Mouse (Mus musculus): Measurements from ENCODE around the gene Tmed9.
A peak's percentile ranks its signal among the peaks of the same experiment; 100 is the strongest.
"Not testable (repeated sequence)": the region's sequence is repeated elsewhere in the genome, so short reads cannot be mapped to it uniquely, and the experiment has no call there.

Tmed9 gene

DNA sequence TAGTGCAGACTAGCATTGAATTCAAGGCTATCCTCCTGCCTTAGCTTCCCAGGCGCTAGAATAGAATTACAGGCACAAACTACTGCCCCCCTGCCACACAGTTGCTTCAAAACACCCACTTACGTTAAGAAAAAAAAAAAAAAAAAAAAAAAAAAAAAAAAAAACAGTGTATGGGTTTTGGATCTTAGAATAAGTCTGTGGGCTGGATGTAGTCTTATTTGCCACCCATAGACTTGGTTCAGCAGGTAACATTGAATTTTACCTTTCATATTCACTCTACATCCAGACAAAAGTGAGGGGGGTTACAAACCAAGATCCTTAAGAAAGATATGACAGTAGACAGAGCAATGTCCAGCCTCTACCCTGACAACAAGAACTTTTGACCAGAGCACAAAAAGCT is 5.6 kb upstream of the Tmed9 start:
- DNase-seq (ENCODE audit: inconsistent ontology term), result no peak

DNA sequence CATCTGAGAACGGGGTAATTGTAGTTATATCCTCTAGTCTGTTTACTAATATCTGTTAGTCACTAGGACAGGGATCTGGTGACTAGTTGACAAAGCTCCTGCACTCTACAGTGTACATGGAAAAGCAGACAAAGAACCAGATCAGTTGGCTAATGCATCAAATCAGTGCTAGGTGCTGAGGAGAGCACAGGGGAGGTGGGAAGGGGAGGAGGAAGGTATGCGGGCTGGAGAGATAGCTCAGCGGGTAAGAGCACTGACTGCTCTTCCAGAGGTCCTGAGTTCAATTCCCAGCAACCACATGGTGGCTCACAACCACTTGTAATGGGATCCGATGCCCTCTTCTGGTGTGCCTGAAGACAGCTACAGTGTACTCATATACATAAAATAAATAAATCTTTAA is 5.0 kb upstream of the Tmed9 start:
- DNase-seq (ENCODE audit: inconsistent ontology term), result not testable (repeated sequence)

DNA sequence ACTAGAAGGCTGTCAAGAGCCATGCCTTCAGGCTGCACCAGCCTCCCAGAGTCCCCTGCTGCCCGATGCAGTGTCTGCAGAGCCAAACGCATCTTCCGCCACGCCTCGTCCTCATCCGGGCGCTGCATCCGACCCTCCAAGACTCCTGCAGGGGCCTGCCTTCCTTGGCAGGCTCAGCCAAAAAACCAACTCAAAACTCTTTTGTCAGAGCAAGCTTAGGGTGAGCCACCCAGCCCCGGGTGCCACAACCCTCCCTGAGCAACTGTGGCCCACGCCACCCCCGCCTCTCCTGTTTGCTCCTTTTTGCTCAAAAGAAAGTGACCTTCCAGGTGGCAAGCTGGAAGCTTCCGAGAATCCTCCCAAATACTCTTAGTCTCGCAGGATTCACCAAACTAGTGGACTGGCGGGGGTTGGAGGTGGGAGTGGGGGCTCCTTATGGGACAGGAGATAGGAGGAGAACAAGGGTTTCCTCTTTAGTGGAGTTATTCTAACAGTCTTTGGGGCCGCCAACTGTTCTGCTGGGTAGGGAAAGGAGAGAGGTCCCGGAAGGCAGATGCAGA is 3.7 kb upstream of the Tmed9 start:
- no peak for DNase-seq (ENCODE audit: inconsistent ontology term)

DNA sequence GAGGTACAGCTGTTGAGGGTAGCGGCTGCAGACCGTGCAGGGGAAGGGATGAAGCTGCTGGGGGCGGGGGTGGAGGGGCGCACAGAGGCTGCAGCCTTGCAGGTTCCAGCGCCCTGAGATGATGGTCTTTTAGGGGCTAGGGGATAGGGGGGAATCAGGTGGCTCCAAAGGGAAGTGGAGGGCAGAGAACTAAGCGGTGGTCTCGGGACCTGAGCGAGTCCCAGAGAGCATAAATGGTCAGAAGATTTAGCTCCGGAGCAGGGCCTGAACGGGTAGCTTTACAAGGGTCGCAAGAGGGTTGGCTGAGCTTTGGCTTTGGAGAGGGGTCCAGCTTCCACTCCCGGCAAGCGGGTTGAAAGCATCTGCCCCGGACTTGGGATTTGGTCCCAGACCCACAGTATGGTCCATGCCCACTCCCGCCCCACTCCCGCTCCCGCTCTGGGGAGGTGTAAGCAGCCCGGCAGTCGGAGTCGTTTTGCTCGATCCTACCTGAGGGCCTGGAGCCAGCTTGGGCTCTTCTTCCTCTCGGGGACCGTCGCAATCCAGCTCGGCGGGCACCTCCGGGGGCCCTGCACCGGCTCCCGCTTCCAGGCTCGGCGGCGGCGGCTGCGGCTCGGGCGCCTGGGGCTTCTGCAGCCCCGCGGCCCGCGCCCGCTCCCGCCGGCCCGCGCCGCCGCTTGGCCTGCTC is 3.1 kb upstream of the Tmed9 start:
- DNase-seq (ENCODE audit: inconsistent ontology term), result peak; percentile 44

DNA sequence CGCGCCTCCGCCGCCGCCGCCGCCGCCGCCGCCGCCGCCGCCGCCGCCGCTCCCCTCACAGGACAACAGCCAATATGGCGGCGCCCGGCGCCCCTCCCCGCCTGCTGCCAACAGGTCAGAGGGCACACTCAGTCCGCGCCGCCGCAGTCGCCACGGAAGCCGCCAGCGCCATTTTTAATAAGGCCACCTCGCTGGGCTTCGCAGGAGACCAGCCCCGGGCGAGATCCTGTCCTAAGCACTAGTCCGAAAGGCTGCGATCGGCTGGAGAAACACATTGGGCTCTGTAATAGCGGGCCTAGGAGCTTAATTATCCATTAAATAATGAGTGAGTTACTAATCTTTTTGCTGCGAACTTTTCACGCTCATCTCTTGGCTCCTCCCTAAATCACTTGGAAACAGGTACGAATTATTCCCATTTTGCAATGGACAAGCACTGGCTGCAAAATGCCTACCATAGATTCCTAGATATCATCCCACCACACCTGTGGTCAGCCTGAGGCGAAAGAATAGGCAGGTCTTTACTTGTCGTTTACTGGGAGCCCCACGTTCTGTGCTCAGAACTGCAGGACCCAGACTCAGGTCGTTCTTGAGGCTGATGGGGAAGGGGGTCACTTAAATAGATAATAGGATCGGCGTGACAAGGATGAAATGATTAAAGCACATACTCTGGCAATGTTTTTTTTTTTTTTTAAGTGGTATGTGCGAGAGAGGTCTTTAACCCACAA is 2.3 kb upstream of the Tmed9 start, which contains the start of gene Fam193b:
TSS of gene Fam193b (minus strand) at position 94 of the 725 bp plus-strand sequence.
- DNase-seq (ENCODE audit: inconsistent ontology term), result peak; percentile 96

DNA sequence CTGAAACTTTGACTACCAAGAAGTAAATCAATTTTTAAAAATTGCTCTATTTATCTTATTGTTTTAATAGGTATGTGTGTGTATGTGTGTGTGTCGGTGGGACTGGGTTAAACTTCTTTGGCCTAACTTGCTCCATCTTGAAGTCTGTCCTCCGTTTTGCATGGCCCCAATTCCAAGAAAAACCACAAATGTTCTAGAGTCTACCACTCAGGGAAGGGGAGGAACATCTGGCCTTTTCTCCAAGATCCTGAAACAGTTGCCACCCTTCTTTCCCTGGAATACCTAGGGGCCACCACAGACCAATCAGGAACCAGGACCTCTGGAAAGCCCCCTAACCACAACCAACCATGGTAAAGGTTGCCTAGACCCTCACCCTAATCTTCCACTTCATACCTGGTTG is 1.6 kb upstream of the Tmed9 start:
- no peak for DNase-seq (ENCODE audit: inconsistent ontology term)

DNA sequence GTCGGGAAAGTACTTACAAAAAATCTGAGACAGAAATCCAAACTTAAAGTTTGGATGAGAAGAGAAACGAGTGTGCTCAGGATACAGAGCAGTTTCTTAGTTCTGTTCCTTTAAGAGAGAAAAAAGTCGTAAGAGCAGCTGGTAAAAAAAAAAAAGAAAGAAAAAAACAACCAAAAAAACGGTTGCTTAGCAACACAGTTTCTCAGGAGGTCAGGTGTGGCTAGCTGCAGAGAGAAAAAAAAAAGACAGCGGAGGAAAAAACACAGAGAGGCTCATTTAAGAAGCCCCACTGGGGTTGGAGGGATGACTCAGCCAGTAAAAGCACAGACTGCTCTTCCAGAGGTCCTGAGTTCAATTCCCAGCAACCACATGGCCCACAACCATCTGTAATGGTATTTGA is 789 bp downstream of the Tmed9 start:
- DNase-seq (ENCODE audit: inconsistent ontology term), result no peak

DNA sequence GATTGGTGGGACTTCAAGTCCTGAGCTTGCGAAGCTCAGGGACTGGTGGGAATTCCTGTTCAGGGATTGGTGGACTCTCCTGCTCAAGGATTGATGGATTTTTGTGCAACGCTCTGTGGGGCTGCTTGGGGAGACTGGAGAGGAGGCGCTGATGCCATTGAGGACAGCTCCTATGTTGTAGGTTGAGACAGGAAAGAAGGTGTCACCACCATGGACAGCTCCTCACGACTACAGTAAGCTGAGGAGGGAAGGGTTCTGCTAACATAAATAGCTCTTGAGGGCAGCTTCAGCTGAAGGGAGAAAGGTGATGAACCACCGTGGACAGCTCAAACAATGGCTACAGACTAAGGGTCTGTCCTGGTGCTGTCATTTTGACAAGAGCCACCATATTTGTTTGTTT is 2.4 kb downstream of the Tmed9 start:
- no peak for DNase-seq (ENCODE audit: inconsistent ontology term)

DNA sequence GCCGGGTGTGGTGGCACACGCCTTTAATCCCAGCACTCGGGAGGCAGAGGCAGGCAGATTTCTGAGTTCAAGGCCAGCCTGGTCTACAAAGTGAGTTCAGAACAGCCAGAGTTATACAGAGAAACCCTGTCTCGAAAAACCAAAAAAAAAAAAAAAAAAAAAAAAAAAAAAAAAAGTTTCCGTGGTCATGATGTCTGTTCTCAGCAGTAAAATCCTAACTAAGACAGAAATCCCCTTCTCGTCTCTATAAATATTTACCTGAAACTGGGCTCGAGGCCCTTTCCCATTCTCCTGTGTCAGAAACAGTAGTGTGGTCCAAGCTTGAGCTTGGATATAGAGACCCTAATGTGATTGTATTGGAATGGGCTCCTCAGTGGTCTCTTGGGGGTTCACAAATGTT is 3.3 kb downstream of the Tmed9 start:
- DNase-seq (ENCODE audit: inconsistent ontology term), result not testable (repeated sequence)

DNA sequence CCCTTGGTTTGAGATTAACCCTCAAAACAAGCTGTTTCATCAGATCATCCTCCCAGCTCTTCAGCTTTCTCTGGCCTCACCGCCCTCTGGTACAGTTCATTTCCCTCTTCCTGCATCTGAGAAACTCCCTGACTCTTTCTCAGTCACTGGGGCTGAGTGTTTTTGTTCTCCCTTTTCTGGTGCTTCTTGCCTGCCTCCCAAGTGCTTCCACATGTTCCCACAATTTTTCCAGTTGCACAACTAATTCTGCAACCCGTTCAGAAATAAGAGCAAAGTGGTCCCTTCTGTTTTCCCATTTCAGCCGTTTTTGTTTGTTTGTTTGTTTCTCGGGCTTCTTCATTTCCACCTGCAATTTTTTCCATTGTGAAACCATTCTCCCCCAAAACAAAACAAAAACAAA is 4.6 kb downstream of the Tmed9 start:
- no peak for DNase-seq (ENCODE audit: inconsistent ontology term)

DNA sequence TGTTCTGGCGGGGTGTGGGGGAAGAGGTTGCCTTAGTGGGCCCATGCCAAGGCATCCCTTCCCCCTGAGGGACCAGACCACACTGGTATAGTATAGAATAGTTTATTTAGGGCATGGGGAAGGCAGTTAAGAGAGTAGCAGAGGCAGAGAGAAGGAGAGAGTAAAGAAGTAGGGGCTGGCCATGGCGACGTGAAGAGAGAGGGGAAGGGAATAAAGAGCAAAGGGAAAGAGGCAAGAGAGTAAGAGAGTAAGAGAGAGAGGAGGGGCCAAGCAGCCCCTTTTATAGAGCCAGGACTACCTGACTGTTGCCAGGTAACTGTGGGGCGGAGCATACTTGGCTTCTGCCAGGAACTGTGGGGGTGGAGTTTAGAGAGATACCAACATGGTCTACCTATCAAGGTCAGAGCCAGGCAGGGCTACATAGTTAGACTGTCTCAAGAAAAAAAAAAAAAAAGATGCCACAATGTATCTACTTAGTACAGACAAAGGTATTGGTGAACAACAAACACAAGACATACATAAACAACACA is 18.5 kb downstream of the Tmed9 start:
- no peak for DNase-seq (ENCODE audit: inconsistent ontology term)

DNA sequence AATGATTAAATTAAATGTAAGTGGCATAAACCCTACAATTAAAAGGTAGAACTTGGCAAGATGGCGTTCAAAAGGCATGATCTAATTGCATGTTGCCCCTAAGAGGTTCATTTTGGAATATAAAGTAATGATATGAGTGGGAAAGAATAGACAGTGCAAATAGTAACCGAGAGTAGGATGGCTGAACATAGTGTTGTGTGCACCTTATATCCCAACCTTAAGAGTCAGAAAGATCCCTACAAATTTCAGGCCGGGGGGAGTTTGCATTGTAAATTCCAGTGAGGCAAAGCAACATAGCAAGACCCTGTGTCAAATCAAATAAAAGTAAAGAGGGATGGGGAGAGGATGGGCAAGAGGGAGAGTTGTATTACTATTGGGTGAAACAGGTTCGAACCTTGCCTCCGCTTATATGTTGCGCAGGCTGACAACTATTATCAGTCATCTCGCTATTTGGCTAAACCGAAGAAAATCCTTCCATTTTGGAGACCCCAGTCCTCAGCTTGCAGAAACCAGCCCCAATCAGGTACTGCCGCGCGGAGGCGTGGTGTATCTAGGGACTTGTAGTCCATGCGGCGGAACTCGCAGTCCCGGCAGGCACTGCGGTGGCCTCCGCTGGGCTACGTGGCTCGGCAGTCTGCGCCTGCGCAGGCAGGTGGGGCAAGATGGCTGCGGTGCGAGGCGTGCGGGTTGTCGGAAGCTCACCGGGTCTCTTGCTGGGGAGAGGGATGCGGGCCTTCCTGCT is 19.2 kb downstream of the Tmed9 start:
- peak; percentile 94 for DNase-seq (ENCODE audit: inconsistent ontology term)

DNA sequence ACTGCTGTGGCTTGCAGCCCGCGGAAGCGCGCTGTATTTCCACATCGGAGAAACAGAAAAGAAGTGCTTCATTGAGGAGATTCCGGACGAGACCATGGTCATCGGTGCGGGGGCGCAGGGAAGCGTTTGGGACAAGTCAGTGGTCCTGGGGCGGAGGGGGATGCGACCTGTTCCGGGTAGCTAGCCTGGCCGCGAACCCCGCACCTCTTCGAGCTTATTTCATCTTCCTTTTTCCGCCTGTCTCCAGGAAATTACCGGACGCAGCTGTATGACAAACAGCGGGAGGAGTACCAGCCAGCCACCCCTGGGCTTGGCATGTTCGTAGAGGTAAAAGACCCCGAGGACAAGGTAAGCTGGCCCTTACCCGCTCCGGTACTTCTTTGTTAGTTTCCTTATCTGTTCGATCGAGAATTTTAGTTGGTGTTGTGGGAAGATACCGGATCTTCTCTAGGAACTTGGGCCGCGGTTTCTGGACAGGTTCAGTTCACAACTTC is 19.8 kb downstream of the Tmed9 start:
- DNase-seq (ENCODE audit: inconsistent ontology term), result no peak

DNA sequence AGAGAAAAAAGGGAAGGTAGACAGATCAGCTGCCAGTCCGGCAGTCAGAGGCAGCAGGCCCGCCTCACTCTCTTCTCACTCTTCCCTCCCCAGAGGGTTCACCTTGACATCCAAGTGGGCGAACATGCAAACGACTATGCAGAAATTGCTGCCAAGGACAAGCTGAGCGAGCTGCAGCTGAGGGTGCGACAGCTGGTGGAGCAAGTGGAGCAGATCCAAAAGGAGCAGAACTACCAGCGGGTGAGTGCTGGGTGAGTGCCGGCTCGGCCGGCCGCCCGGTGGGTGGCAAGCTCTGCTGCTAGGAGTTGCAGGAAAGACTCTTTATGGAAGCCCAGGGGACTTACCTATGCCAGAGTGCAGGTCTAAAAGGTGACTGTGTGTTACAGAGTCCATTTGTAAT is 21.8 kb downstream of the Tmed9 start:
- no peak for DNase-seq (ENCODE audit: inconsistent ontology term)

DNA sequence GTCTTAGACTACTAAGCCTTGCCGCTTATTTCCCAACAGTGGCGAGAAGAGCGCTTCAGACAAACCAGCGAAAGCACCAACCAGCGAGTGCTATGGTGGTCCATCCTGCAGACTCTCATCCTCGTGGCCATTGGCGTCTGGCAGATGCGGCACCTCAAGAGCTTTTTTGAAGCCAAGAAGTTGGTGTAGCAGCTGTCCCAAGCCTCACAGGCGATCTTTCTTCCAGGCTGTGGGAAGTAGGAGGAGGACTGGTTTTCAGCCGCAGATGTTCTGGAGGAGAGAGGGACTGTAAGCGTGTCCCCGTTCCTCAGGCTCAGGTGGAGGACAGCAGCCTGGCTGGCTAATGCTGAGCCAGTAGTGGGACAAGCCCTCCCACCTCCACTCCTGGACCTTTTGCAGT is 23.3 kb downstream of the Tmed9 start:
- no peak for DNase-seq (ENCODE audit: inconsistent ontology term)

DNA sequence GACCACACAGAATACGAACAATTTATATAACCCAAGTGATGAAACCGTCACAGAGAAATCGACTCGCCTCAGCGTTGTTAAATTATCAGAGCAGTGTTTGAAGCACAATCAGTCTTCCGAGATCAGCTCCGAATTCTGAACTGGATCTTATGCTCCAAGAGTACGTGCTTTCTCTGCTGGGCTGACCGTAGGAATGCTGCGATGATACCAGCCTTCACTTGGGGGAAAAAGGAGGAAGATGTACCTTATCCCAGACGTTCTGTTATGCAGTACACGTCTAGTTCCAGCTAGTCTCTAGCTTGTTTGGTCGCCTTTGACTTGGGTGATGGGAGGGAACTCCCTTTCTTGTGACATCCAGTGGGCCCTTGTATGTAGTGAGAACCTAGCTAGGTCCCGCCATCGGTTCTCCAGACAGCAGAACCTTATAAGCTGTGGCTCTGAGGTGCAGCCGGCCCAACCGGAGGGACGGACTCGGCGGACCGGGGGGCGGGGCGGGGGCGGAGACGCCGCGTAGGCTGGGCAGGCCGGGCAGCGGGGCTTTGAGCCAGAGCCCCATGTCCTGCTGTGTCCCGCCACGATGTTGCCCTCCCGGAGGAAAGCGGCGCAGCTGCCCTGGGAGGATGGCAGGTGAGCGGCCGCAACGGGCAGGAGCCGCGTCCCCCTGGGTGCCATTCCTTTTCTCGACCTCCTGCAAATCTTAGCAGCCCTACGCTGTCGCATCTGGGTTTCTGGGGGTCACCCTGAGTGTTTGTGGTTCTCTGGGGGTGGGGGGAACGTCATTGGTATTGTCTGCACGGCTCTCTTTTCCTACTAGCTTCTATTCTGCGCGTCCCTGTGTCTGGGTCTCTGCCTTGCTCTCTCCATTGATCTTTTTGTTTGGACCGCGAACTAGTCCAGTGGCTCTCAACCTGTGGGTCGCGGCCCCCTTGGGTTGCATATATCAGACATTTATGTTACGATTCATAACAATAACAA is 26.3 kb downstream of the Tmed9 start, which contains the start of gene B4galt7:
TSS of gene B4galt7 (plus strand) at position 331 of the 975 bp plus-strand sequence.
- peak; percentile 88 for DNase-seq (ENCODE audit: inconsistent ontology term)

DNA sequence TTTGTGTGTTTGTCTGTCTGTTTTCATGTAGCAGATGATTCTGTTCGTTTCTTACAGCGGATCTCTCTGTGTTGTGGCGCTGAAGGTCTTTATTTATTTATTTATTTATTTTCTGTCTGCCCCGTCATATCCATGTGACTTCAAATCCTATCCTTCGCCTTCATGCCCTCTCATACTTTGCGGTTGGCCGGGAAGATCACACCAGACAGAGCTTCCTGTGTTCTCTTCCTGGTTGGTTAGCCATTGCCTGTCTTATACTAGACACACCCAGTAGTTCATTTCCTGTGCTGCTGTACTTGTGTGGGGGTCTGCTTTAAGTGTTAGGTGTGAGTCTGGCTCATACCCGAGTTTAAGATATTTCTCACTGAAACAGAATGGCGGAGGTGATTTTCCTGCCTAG is 27.1 kb downstream of the Tmed9 start:
- DNase-seq (ENCODE audit: inconsistent ontology term), result peak; percentile 29

DNA sequence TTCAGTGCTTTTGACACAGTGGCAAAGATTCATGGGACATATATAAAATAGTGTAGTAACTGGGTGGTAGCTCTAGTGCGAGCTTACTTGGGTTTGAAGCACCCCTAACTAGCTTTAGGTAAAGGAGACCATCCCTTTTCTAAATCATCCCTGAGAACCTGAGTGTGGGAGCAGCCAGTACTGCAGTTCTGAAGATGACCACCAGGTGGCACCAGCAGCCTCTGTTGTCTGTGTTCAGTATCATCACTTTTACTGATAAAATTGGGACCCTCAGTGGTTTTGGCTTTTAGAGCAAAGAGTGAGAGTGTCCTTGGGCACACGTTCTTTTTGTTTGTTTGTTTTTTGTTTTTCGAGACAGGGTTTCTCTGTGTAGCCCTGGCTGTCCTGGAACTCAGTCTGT is 28.1 kb downstream of the Tmed9 start:
- DNase-seq (ENCODE audit: inconsistent ontology term), result peak; percentile 39

DNA sequence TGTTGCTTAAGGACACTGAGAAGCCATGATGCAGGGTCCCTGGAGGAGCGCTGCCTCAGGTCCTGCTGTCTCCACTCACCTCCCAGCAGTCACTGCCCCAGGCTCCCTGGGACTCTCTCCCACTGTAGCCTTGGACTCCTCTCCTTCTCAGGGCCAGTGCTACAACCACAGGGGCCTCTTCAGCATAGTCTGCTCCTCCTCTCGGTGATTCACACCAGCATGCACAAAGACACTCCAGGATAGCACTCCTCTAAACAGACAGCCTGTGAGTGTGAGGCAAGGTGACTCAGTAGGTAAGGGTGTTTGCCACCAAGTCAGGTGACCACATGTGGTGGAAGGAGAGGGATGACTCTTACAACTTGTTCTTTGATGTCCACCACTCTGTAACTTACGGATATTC is 31.1 kb downstream of the Tmed9 start:
- DNase-seq (ENCODE audit: inconsistent ontology term), result no peak

DNA sequence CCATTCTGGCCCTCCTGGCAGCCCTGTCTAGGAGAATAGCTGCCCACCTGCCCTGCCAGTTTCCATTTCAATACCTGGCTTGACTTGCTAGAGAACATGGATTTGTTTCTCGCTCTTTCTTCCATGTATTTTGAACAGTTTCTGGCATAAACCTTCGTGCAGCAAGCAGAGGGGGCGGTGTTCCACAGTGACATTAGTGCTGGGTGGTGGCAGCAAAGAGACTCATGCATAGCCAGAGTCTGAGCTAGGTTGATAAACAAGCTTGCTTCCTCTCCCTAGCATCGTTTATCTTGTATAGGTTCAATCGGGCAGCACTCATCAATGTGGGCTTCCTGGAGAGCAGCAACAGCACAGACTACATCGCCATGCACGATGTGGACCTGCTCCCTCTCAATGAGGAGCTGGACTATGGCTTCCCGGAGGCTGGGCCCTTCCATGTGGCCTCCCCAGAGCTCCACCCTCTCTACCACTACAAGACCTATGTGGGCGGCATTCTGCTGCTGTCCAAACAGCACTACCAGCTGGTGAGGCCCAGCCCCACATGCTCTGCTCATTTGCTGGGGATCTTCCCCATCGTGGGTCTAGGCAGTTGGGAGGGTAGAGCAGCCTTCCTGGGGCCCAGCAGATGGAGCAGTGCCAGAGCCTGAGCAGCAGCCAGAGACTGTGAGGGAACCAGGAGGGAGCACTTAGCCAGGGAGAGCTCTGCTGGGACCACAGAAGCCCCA is 33.5 kb downstream of the Tmed9 start:
- no peak for DNase-seq (ENCODE audit: inconsistent ontology term)

Data from Muller cell, postnatal 12 days (primary cell).